In genomic region chr16:92699531-92700397, GRCm38 (mm10) we compare ENCODE assay signal across 8 mouse cellular contexts.
A peak's percentile ranks its signal among the peaks of the same experiment; 100 is the strongest.
DNase-seq lines count a peak whose midpoint lies in the region; ATAC-seq and TF ChIP-seq lines count a peak whose summit lies in the region.

No protein-coding gene starts in this region.

- no peak for TF ChIP-seq POLR2A in brain, embryonic 14.5 days (IDR thresholded peaks at IDR 0.05; ENCODE audit: borderline replicate concordance, extremely low read depth, insufficient read depth, insufficient read length, poor library complexity, severe bottlenecking)
- peak; percentile 13 for TF ChIP-seq POLR2A in myocyte (IDR thresholded peaks at IDR 0.05; ENCODE audit: insufficient read length, low read depth)

- no peak for ATAC-seq in kidney, postnatal 0 days (replicated peaks; ENCODE audit: low FRiP score, low read depth)
- ATAC-seq in hindbrain, embryonic 13.5 days (ENCODE audit: low FRiP score), result no peak

- peak; percentile 71 for DNase-seq in kidney, postnatal 0 days (ENCODE audit: low spot score)
- no peak for DNase-seq in kidney, adult 8-10 months
- peak; percentile 39 for DNase-seq in brain, embryonic 14.5 days (ENCODE audit: low read depth)
- no peak for DNase-seq in spleen, adult 18-20 months
- no peak for DNase-seq in frontal cortex, postnatal 36 days (ENCODE audit: low spot score in 2 of 2)
- no peak for DNase-seq in left cerebral cortex, postnatal 25 days (ENCODE audit: low spot score in 2 of 2)

- H3K36me3 ChIP-seq in kidney, postnatal 0 days (ENCODE audit: insufficient read depth, low read length), result no peaks in the 10 kb centered on the region
- H3K36me3 ChIP-seq in hindbrain, embryonic 13.5 days, result no peaks in the 10 kb centered on the region
- no peaks in the 10 kb centered on the region for H3K36me3 ChIP-seq in myocyte (ENCODE audit: control insufficient read depth, insufficient read depth)

- H3K27me3 ChIP-seq in kidney, postnatal 0 days (ENCODE audit: insufficient read depth, low read length), result peaks cover 26% of the 10 kb centered on the region
- H3K27me3 ChIP-seq in hindbrain, embryonic 13.5 days, result peaks cover 92% of the 10 kb centered on the region
- no peaks in the 10 kb centered on the region for H3K27me3 ChIP-seq in myocyte (ENCODE audit: control insufficient read depth, insufficient read depth, insufficient read length)

- H3K79me2 ChIP-seq in myocyte (ENCODE audit: control insufficient read depth, insufficient read depth), result peaks cover 69% of the 10 kb centered on the region

- peak overlapping the region; percentile 14; the same call in 1 of the 2 replicates for H3K4me2 ChIP-seq in kidney, postnatal 0 days (ENCODE audit: low read length)
- 0 out of 2 replicates have a peak overlapping the region, but pooled peaks have one; percentile 19 for H3K4me2 ChIP-seq in hindbrain, embryonic 13.5 days
- no peak overlapping the region for H3K4me2 ChIP-seq in myocyte (ENCODE audit: low read depth)

- no peak overlapping the region for H3ac ChIP-seq in myocyte (ENCODE audit: control insufficient read depth, insufficient read length)

- H3K9me3 ChIP-seq in kidney, postnatal 0 days (replicated peaks; ENCODE audit: low read length), result no peaks in the 10 kb centered on the region
- no peaks in the 10 kb centered on the region for H3K9me3 ChIP-seq in hindbrain, embryonic 13.5 days

- H3K27ac ChIP-seq in kidney, postnatal 0 days, result no peak overlapping the region
- no peak overlapping the region for H3K27ac ChIP-seq in hindbrain, embryonic 13.5 days

- peak overlapping the region; percentile 5; the same call in 1 of the 2 replicates for H3K4me3 ChIP-seq in kidney, postnatal 0 days (replicated peaks; ENCODE audit: low read depth, low read length)
- H3K4me3 ChIP-seq in hindbrain, embryonic 13.5 days, result no peak overlapping the region
- no peak overlapping the region for H3K4me3 ChIP-seq in myocyte

- no peak for TF ChIP-seq CTCF in kidney, postnatal 0 days (IDR thresholded peaks at IDR 0.05; ENCODE audit: low read depth)
- no peak for TF ChIP-seq CTCF in brain, embryonic 14.5 days (IDR thresholded peaks at IDR 0.05; ENCODE audit: borderline replicate concordance, extremely low read depth, insufficient read depth, insufficient read length)

- no peak overlapping the region for H3K9ac ChIP-seq in kidney, postnatal 0 days (ENCODE audit: low read depth, low read length)
- H3K9ac ChIP-seq in hindbrain, embryonic 13.5 days, result no peak overlapping the region

- intact Hi-C loops in left cerebral cortex, postnatal 25 days (cut with DNase I), result loop anchor here (2.0 to 5.0 kb wide), 5 partner anchors 132 to 1393 kb away; no protein-coding TSS in a partner anchor

- WGBS in kidney, postnatal 0 days, result 6% methylated on average over 27 of the region's 27 CpGs
- 2% methylated on average over 27 of the region's 27 CpGs for WGBS in hindbrain, embryonic 13.5 days

- H3K4me1 ChIP-seq in kidney, postnatal 0 days (replicated peaks; ENCODE audit: insufficient read depth, low read length), result peaks cover 6% of the 10 kb centered on the region; the same call in 1 of the 2 replicates
- peaks cover 34% of the 10 kb centered on the region for H3K4me1 ChIP-seq in hindbrain, embryonic 13.5 days (replicated peaks)

TF ChIP-seq in myocyte, 11 proteins besides CTCF, POLR2A, EP300 and RAD21:
- TF ChIP-seq TCF3 (IDR thresholded peaks at IDR 0.05; ENCODE audit: insufficient read length, low read depth) (no peak), USF1 (IDR thresholded peaks at IDR 0.05; ENCODE audit: low read depth) (no peak), MYOD1 (IDR thresholded peaks at IDR 0.05; ENCODE audit: control insufficient read depth in 1 of 3, insufficient read length in 2 of 3, low read depth in 2 of 3) (no peak), TCF12 (IDR thresholded peaks at IDR 0.05; ENCODE audit: insufficient read depth, poor library complexity, severe bottlenecking) (no peak), CEBPB (IDR thresholded peaks at IDR 0.05; ENCODE audit: insufficient read depth, poor library complexity, severe bottlenecking) (no peak)

Comparison
In these comparisons a context has a peak if more than half of its experiments do, and no peak if none do; other contexts are left out.
1. DNase-seq: peak in kidney, postnatal 0 days (single experiment) and brain, embryonic 14.5 days (single experiment); none in kidney, adult 8-10 months (0 of 2), spleen, adult 18-20 months (0 of 2), frontal cortex, postnatal 36 days (0 of 2) and left cerebral cortex, postnatal 25 days (0 of 2).